Mouse (Mus musculus) cerebellum, postnatal 10 days (tissue): ENCODE results near the gene Jade2.

Experiments used
- DNase-seq, 2 experiments: peaks; one replicate each; pipeline ENCODE4 v3.0.0; 2021; ENCODE audit warnings: mixed read lengths in 2 of 2

The Jade2 gene

DNA sequence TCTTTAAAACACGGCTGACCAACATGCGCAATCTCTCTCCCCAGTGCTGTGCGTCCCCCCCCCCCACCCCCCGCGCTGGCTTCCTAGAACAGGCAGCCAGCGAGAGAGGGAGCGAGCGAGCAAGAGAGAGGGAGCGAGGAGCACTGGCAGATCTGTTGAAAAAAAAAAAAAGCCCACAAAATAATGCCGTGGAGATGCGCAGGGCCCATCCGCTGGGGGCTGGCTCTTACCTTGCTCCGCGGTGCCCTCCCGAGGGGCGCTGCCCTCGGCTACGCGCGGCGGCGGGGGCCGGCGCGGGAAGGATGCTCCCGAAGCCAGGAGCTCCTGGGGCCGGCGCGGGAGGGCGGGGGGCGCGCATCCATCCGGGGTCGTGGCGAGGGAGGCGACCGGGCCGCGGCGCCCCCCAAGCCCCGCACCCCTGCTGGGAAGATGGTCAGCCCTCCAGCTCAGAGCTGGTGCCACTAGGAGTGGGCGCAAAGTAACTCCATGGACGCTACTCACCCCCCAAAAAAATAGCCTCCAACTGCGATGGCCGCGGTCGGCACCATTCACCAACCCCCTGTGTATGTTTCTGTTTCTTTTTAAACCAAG lies at the start of gene Jade2:
Gene Jade2, minus strand, starts transcription at position 573 of the 591 bp plus-strand sequence.
- peak; percentile 64 to 69 for DNase-seq

DNA sequence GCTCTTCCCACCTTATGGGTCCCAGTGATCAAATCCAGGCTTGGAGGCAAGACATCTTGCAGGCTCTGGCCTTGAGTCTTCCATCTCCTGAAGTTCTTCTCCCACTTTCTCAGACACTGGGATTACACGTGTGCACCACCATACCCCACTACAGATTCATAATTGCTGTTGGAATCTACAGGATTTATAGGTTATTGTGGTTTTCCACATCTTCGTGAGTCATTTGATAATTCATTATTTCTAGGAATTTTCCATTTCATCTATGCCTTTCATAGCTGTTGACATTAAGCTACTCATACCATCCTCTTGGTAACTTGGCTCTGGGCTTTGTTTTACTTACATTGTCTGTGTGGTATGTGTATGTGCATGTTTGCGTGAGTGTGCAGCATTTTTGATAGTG lies 46.8 kb upstream of the Jade2 start:
- no peak for DNase-seq

DNA sequence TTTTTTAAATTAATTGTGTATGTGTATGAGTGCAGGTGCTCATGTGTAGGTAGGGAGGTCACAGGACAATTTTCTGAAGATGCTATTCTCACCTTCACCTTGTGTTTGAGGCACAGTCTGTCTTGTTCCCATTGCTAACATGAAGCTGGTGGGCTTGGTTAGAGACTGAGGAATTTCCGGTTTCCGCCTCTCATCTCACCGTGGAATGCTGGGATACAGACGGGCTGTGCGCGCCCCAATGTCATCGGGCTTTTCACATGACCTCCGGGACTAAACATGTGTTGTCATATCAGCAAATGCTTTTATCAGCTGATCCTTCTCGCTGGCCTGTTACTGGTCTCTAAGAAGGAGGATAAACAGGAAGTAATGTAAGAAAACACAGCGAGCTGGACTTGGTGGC lies 42.2 kb upstream of the Jade2 start:
- no peak for DNase-seq

DNA sequence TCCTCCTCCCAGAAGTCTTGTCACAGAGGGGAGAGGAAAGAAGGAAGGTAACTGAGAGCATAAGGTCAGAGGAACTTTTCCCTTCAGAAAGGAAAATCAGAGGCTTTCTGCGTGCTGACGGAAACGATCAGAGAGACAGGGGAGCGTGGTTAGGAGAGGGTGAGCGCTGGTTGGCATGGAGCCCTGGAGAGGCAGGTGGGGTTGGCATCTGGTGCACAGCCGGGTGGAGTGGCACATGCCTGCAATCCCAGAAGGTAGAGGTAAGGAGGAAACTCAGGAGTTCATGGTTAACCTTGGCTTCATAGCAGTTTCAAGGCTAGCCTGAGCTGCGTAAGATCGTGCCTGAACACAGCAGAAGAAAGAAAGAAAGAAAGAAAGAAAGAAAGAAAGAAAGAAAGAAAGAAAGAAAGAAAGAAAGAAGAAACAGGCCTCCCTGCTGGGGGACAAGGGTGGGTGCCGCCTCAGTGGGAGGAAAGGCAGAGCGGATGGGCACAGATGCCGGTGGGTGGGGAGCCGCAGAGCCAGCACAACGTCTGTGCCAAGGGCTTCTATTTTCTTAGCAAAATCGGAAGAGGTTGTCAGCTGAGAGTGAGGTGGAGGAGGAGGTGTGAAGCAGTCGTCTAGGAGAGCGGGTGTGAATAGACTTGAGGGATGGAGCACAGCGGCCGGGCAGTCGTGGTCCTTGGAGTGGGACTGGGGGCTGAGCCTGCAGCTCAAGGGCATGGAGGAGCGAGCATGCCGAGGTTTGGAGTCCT lies 41.0 kb upstream of the Jade2 start:
- peak; percentile 70 to 74 for DNase-seq

DNA sequence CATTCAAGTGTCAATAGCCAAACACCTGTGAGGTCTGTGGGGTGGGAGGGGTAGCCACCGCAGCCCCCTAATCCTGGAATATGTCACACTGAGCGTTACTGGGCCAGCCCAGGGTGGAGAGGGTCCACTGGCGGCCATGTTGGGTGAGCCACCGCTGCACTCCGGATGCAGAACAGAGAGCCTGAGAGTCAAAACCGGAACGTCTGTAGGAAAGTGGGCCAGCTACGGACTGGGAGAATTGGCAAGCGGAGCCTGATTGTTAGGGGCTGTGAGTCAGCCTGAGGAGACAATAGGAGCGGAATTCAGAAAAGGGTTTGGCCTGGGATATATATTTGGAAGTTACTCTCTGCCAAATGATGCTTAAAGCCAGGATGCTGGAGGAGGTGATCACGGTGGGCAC lies 39.9 kb upstream of the Jade2 start:
- no peak for DNase-seq

DNA sequence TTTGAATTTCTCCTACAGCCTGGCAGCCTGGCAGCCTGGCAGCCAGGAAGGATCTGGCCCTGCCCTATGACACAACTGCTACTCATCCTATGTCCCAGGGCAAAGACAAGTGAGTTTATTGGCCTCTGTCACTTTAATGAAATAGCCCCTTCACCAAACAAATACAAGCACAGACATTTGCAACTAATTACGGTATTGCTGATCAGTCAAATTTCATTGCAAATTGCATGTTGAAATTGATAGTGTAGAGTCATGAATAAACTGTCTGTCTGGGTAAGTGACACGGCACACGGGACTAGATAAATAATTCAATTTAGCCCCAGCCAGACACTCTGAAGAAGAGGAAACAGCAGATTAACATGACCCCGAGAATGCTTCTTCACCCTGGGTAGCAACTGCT lies 38.6 kb upstream of the Jade2 start:
- no peak for DNase-seq

DNA sequence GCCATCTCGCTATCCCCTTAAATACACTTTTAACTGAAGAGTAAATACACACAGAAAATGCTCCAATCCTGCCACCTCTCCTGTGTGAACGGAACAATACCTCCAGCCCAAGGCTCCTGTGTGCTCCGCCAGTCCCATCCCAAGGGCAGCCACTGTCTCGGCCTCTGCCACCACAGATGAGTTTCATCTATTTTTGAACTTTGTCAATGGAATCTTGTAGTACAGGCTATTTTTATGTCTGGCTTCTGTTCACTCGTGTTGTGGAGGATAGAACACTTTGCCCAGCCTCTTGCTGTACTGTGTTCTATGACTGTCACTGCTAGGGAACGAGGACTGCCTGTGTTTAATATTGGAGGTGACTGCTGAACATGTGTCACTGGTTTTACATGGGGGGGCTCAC lies 28.2 kb upstream of the Jade2 start:
- no peak for DNase-seq

DNA sequence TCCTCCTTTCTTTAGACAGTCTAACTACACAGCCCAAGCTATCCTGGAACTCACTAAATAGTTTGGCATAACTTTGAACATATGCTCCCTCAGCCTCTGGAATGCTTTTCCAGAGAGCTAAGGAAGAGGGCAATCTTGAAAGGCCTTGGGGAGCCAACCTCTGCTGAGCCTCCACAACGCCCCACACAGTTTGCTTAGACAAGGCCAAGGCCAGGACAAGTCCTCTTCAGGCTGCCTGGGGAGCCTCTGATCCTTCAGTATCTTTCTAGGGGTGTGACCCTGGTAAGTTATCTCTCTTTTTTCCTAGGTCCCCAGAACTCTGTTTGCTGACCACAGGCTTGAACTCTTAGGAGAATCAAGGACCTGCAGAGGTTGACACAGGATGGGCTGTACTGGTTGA lies 26.6 kb upstream of the Jade2 start:
- DNase-seq: no peak

DNA sequence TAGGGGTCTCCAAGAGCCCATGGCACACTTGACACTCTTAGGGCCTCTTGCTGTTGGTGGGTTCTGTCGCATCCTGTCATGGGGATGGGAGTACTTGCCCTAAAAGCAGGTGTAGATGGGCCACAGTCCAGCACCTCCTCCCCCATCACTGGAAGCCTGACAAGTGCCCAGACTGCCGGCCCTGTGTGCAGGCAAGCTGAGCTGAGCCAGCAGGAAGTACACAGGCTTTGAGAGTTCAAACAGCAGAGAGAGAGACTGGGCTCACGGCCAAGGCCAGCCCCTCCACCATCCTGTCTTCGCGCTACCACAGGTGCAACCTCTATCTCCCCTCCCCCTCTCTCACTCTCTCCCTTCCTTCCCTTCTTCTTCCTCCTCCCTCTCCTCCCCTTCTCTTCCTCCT lies 26.2 kb upstream of the Jade2 start:
- peak; percentile 49 to 64 for DNase-seq

DNA sequence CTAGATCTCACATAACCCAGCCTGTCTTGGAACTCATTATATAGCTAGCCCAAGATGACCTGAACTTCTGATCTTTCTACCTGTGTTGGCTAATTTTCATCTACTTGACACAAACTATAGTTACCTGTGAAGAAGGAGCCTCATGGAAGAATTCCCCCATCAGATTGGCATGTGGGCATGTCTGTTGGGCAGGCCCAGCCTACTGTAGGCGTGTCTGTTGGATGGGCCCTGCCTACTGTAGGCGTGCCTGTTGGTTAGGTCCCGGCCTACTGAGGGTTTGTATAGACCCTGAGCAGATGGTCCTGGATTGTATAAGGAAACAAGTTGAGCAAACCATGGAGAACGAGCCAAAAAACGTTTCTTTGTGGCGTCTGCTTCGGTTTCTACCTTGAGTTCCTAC lies 24.3 kb upstream of the Jade2 start:
- no peak for DNase-seq

DNA sequence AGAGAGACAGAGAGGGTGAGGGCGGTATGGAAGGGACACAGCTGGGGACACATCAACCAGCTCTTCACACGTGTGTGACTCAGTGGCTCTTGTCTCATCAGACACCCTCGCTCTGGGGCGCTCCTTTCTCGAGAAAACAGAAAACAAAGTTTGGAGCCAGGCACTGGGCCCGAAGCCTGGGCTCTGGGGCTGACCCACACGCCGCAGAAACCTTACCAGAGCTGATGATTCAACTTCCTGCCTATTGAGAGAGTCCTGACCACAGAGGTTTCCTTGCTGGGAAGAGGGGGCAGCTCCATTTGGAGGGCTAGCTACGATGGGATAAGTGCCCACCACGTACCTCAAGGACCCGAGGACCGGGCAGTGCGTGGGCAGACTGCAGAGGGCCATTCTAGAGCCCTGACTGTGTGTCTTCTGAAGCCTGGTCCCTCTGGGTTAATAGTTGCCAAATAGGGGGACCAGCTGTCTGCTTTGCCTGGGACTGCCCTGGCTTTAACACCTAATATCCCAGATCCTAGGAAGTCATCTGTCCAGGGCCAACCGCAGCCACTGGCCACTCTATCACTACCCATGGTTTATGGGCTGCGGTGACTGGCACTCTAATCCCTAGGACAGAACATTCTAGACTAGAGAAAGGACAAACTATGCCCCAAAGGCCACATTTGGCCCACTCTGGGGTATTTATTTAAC lies 23.7 kb upstream of the Jade2 start:
- no peak for DNase-seq

DNA sequence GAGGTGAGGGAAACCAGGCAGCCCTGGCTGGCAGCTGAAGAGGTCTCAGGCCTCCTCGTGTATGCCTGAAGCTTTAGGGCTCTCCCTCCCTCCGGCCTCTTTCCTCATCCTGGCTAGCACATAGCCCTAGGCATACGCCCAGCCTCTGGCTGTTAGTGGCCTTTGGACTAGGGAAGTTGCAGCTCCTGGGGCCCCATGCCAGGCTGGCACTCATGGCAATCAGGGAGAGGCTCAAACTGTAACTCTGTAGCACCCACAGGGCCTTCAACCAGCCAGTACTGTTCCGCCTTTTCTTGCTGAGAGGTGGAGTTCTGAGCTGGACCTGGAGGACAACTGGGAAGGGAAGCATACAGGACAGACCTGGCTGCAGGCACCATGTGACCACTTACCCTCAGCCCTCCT lies 19.5 kb upstream of the Jade2 start:
- DNase-seq: no peak

DNA sequence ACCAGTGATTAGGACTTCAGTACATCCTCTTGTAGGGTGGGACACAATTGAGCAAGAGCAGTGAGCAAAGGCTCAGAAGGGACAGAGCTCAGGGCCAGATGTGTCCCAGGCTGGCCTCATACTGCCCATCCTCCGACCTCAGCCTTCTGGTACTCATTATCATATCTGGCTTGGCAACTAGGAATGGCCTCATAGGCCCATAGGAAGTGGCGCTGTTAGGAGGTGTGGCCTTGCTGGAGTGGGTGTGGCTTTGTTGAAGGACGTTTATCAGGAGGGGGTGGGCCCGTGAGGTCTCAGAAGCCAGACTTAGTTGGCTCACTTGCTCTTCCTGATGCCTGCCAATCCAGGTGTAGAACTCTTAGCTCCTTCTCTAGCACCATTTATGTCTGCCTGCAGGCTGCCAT lies 18.3 kb upstream of the Jade2 start:
- no peak for DNase-seq

DNA sequence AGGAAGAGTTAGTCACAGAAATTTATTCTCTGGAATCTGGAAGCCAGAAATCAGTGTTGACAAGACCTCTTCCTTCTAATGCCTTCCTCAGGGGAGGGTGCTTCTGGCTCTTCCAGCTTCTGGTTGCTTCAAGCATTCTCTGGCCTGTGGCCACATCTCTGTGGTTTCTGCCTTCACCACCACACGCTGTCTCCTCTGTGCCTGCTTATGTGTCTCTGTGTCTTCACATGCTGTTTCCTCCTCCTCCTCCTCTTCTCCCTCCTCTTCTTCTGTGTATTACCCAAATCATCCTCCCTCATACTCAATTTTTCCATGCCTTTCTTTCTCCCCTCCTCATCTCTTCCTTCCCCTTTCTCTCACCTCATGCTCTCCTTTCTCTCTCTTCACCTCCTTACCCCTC lies 17.6 kb upstream of the Jade2 start:
- DNase-seq: no peak

DNA sequence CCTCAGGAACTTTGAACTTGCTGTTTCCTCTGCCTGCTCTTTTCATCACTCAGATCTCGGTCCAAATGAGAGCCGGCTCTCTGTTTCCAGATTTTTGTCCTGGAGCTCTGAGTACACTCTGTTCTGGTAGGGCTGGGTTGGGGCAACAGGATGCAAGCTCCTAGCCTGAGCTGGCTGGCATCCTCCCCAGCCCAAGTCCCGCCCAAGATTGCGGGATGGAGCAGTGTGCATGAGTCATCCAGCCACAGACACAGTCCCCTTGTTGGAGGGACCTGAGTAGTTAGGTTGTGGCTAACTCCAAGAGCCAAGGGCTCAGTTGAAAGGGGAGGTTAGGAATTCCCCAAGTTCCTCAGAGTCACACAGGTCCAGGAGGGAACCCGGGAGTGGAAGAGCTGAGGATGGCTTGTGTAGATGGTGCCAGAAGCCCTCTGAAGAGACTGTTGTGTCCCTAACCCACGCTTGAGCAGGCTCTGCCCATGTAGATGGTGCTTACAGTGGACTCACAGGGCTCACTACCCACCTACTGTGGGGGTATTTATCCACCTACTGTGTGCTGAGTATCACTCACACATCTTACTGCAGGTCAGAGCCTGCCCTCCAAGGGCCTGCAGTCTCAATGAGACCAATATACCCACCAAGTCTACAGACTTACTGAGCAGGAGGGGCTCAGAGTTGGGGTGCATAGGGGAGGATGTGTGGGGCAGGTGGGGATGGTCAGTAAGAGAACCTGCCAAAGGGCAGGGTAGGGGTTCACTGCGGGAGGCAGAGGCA lies 17.0 kb upstream of the Jade2 start:
- DNase-seq: no peak

DNA sequence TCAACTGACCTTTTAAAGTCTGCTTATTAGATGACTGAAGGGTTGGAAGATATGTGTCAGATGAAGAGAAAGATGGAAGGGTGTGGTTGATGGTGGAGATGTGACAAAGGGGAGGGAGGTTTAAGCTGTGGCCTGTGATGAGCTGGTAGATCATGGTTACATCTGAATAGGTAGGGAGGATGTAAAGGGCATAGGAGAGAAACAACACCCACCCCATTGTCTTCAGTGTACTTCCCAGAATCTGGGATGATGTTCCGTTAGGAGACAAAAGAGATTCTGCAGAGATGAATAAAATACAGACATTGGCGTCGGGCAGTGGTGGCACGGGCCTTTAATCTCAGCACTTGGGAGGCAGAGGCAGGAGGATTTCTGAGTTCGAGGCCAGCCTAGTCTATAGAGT lies 15.7 kb upstream of the Jade2 start:
- no peak for DNase-seq

DNA sequence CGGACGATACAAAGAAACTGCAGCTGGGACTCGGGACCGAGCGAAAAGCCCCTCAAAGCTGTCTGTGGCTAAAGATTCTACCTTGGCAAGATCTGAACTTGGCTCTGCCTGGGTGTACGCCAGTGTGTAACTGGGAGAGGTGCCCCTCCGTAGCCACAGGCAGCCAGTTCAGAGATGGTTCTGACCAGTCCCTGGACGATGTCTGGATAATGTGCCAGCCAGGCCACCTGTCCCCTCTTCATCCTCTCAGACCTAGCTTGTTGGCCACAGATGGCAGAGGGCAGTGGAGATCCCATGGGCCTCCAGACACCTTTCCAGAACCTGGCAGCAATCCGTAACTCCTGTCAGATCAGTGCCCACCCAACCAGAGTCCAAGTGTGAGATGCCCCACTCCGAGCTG lies 9.8 kb upstream of the Jade2 start:
- peak; percentile 51 to 74 for DNase-seq

DNA sequence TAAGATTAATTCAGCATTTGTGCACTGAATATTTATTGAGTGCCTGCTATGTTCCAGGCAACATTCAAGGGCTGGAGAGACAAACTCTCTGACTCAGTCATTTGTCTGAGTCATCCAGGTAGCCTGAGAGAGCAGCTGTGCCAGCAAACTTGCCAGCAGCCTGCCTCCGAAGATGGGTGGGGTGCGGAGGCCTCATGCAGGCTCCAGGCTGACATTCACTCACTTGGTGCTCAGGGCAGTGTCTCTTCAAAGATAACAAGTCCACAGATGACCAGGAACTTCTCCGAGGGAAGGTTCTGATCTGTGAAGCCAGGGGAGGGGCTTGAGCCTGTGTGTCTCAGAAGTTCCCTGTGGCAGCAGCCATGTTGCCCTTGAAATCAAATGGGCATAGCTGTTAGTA lies 8.6 kb upstream of the Jade2 start:
- DNase-seq: no peak

DNA sequence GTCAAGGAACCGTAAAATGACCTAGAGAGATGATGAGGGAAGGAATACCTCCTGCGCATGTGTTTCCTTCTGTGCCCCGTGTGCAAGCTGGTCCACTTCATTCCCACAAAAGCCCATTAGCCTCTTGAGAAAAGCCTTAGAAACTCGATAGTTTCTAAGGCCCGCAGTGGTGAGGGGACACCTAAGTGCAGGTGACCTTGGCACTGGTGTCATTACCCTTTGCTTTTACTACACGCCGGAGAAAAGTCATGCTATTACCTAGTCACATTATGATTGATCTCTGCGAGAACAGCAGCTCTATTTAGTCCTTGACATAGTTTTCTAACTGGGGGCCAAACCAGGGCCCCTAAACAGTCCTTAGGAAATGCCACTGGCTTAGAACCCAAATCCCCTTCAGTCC lies 3.2 kb upstream of the Jade2 start:
- DNase-seq: no peak

DNA sequence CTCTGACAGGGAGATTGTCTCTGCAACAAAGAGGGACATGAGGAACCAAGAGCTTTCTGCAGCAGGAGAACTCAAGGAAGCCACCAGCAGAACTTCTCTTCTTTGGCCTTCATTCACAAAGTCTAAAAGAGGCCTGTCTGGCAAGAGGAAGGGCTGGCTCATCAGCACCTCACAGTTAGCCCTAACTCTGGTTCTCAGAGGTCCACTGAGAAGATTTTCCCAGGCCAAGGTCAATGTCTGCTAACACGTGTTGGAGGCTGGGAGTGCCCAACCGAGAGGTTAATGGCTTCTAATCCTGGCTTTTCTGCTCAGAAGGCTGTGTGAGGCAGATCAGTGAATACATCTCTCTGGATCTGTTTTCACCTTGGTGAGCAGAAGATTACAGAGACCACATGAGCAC lies 2.1 kb upstream of the Jade2 start:
- DNase-seq: no peak

DNA sequence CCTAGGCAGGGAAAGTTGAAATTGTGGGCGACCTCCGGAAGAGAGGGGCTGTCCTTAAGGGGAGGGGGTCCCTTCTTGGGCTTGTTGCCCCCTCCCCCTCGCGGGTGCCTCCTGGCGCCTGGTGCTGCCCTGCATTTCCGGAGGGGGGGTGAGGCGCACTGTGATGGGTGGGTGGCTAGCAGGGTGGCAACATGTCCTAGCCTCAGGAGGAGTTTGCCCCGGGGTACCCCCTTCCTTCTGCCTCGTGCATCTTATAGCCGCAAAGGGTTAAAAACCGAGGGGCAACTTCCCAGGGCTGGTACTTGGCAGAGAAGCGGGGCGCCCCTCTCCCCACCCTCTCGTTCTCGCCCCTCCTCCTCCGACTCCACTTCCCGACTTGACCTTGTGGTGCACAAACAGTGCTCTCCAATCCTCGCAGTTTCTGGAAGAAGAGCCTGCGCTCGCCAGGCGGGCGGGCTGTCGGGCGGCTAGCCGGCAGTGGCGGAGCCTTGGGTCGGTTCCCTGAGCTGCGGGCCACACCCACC lies 1.1 kb upstream of the Jade2 start:
- peak; percentile 62 to 68 for DNase-seq

DNA sequence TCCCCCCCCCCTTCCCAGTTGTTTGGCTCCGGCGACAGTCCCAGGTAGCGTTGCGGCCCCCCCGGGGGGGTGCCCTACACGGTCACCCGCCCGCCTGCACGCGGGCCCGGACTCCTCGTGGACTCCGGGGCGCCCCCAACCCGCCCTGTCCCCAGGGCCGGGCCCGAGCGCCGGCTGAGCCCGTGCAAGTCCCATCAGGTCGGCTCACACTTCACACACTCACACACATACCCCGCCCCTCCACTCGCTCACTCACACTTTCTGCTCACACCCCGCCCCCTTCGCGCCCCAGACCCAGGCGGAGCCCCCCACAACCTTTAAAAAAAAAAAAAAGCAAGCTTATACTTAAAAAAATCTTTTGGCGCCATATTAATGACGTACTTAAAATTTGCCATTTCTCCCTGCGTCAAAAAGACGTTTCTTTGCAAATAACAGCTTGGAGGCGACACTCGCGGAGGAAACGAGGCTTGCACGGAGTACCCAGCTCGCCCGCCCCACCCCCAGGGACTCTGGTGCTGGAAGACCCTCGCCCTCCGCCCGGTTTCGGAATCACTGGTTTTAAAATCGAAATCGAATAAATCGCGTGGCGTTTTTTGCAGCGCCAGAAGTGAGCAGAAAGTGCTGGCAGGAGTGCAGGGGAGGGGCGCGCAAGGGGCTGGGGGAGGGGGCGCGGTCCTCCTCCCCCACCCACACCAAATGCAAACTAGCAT lies 520 bp upstream of the Jade2 start:
- DNase-seq: peak; percentile 71 to 75
